Mouse (Mus musculus) erythroblast, embryonic 14.5 days (primary cell): ENCODE measurements around the gene Tecpr2. TPM values are rescaled to one million over a fixed set of nuclear protein-coding genes. Genes with fewer than 3 reads are reported as not detected.
A peak's percentile ranks its signal among the peaks of the same experiment; 100 is the strongest.

Experiments used
- H3K27me3 ChIP-seq: 2 replicates; pipeline ENCODE4 v1.6.1; 2012; ENCODE audit warnings: inconsistent platforms; ENCODE audit not compliant: control insufficient read depth
- H3K36me3 ChIP-seq: 2 replicates; pipeline ENCODE4 v1.6.1; 2012; ENCODE audit warnings: mild to moderate bottlenecking, inconsistent platforms; ENCODE audit not compliant: control insufficient read depth
- H3K4me1 ChIP-seq: 2 replicates; pipeline ENCODE4 v1.6.1; 2012; ENCODE audit warnings: inconsistent platforms; ENCODE audit not compliant: control insufficient read depth
- H3K4me3 ChIP-seq: replicated peaks from 2 replicates; pipeline ENCODE3; 2012; ENCODE audit warnings: moderate library complexity, mild to moderate bottlenecking, inconsistent platforms
- H3K9me3 ChIP-seq: 2 replicates; pipeline ENCODE4 v1.6.1; 2012; ENCODE audit warnings: low read length, inconsistent platforms, mixed read lengths; ENCODE audit not compliant: control insufficient read depth
- GATA1 ChIP-seq: IDR thresholded peaks from 2 replicates; pipeline ENCODE4 v1.6.1; 2012; ENCODE audit warnings: low read length, inconsistent platforms, mixed read lengths
- TAL1 ChIP-seq: IDR thresholded peaks from 3 replicates; pipeline ENCODE4 v1.6.1; 2012; ENCODE audit warnings: low read length, inconsistent platforms, mixed read lengths
- polyA plus RNA-seq: library from polyadenylated mRNA; stranded (reverse); fragments of >175 nt; gene quantifications from 2 replicates; pipeline ENCODE4 v1.2.3, GENCODE M21; 2012

The Tecpr2 gene
- polyA plus RNA-seq, 1 experiment = 0.16 TPM

DNA sequence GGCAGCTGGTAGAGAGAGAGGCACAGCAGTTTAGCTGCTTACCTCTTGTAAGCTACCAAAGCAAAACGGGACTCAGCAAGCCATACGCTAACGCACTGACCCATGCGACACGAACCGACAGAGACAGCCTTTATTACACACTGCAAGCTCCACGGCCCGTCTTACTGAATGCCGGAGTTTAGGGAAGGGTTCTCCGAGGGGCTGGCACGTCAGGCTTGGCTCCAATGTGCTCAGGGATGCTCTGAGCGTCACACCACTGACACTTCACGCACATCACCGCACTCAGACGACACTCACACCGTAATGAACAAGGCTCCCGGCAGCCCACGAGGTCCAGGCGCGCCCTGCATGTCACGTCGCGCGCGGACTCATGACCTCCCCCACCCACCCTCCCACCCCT, 458 bp upstream of the Tecpr2 start:
- no peaks in the 10 kb centered on the region for H3K9me3 ChIP-seq
- no peaks in the 10 kb centered on the region for H3K27me3 ChIP-seq
- H3K4me3 ChIP-seq = peak overlapping the region; percentile 90
- peaks cover 32% of the 10 kb centered on the region for H3K36me3 ChIP-seq
- H3K4me1 ChIP-seq = peaks cover 74% of the 10 kb centered on the region
- TF ChIP-seq TAL1 (no peak), GATA1 (no peak)

DNA sequence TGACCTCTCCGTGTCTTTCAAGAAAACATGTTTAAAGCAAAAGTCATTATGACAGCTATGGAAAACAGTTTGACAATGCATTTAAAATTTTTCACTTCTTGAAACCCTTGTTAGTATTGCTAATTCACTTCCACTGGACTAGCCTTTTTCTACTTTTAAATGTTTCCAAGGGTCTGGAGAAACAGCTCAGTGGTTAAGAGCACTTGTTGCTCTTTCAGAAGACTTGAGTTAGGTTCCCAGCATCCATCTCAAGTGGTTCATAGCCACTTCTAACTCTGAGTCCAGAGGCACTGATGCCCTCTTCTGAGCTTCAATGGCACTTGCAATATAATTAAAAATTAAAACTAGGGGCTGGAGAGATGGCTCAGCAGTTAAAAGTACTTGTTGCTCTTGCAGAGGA, 2.8 kb downstream of the Tecpr2 start:
- no peak for TF ChIP-seq TAL1
- TF ChIP-seq GATA1 = no peak
- no peaks in the 10 kb centered on the region for H3K9me3 ChIP-seq
- no peak overlapping the region for H3K4me3 ChIP-seq
- H3K27me3 ChIP-seq = no peaks in the 10 kb centered on the region
- peaks cover 58% of the 10 kb centered on the region for H3K4me1 ChIP-seq
- peaks cover 14% of the 10 kb centered on the region for H3K36me3 ChIP-seq

DNA sequence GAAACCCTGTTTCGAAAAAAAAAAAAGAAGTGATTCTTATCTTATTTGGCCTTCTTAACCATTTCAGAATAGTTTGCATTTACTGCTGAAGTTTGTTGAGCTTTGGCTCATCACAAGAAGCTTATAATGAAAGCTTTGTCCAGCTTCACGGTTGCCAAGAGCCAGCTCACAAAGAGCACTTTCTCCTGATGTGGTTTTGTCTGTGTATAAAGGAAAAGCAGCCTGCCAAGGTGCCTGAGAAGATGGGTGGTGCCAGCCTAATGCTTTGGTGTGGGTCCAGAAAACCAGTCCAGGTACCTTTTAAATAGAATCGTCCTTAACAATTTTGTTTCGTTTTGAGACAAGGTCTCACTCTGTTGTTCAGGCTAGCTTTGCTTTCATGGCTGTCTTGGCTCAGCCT, 13.0 kb downstream of the Tecpr2 start:
- H3K9me3 ChIP-seq = no peaks in the 10 kb centered on the region
- H3K36me3 ChIP-seq = peaks cover 18% of the 10 kb centered on the region
- H3K4me1 ChIP-seq = no peaks in the 10 kb centered on the region
- no peaks in the 10 kb centered on the region for H3K27me3 ChIP-seq
- TF ChIP-seq GATA1 (no peak), TAL1 (no peak)
- H3K4me3 ChIP-seq = no peak overlapping the region

DNA sequence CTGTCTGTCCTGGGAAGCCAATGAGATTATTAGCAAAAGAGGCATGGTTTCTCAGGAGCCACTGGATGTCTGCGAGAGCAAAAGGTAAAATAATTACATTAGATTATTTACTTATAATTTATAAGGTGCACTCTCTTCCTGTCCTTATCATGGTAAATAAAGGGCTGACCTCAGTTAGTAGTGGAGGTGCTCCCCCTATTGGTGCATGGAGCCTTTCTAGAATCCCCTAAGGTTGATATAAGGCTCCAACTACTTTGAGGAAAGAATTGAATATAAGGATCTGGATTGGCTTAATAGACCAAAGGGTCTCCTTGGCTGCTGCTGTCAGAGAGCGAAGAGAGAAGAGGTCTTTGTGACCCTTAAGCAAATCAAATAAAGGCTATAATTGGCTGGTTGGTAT, 14.5 kb downstream of the Tecpr2 start:
- Histone ChIP-seq H3K4me1 (peaks cover 2% of the 10 kb centered on the region; the same call in 1 of the 2 replicates), H3K27me3 (no peaks in the 10 kb centered on the region), H3K36me3 (peaks cover 17% of the 10 kb centered on the region), H3K4me3 (no peak overlapping the region), H3K9me3 (no peaks in the 10 kb centered on the region)
- TF ChIP-seq TAL1 = no peak
- TF ChIP-seq GATA1 = no peak

DNA sequence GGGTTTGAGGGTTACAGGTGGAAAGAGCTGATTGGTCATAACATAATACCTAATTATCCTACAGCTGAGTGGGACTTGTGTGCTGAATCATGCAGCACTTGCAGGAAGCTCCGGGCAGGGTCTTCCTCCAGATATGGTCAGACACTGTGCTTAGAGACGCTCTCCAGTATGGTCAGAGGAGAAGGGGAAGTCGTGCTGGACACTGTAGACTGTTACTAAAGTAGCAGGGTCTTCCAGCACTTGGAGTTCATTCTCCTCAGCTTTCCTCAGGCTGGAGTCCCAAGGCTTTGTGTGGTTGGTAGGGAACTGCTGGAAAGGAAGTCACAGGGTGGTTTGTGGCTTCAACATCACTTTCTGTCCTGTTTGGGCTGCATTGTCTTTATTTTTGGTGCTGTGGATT, 18.8 kb downstream of the Tecpr2 start:
- Histone ChIP-seq H3K4me3 (no peak overlapping the region), H3K36me3 (peaks cover 9% of the 10 kb centered on the region), H3K4me1 (peaks cover 2% of the 10 kb centered on the region; the same call in 1 of the 2 replicates), H3K27me3 (no peaks in the 10 kb centered on the region), H3K9me3 (no peaks in the 10 kb centered on the region)
- TF ChIP-seq TAL1 (no peak), GATA1 (no peak)

DNA sequence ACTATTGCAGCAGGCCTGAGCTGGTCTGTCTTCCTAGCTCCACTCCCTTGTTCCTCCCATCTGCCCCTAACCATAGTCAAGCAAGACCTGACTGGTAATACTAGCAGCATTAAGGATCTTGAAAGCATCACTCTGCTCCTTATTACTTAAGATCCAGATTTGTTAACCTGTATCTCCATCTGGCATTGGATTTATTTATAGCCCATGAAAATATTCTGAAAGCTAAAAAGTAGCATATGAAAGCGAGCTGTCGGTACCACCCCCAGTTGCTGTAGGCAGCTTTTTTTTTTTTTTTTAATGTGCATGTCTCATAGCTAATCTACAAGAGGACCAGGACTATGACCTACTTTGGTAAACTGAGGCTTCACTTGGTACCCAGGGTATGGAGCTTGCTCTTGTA, 20.9 kb downstream of the Tecpr2 start:
- no peaks in the 10 kb centered on the region for H3K27me3 ChIP-seq
- H3K4me1 ChIP-seq = peaks cover 2% of the 10 kb centered on the region; the same call in 1 of the 2 replicates
- TF ChIP-seq TAL1 (no peak), GATA1 (no peak)
- no peak overlapping the region for H3K4me3 ChIP-seq
- H3K36me3 ChIP-seq = peaks cover 14% of the 10 kb centered on the region
- H3K9me3 ChIP-seq = no peaks in the 10 kb centered on the region

DNA sequence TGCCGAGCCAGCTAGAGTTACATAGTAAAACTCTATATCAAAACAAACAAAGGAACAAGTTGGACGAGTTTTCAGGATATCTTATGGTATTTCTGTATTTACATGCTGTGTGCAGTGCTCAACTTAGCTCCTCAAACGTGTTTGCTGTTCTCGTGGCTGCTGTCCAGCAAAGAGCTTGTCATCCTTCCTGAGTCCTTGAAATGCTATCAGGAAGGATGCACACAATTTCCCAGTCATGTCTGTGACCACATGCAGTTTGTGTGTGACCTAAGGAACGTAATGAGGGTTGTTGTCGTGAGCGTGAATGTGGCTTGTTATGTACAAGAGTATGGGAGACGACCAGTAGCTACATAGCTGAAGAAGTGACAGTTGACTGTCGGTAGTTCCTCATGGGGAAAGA, 26.7 kb downstream of the Tecpr2 start:
- Histone ChIP-seq H3K4me3 (no peak overlapping the region), H3K9me3 (no peaks in the 10 kb centered on the region), H3K4me1 (peaks cover 3% of the 10 kb centered on the region; the same call in 1 of the 2 replicates), H3K27me3 (no peaks in the 10 kb centered on the region), H3K36me3 (peaks cover 55% of the 10 kb centered on the region)
- no peak for TF ChIP-seq GATA1
- no peak for TF ChIP-seq TAL1

DNA sequence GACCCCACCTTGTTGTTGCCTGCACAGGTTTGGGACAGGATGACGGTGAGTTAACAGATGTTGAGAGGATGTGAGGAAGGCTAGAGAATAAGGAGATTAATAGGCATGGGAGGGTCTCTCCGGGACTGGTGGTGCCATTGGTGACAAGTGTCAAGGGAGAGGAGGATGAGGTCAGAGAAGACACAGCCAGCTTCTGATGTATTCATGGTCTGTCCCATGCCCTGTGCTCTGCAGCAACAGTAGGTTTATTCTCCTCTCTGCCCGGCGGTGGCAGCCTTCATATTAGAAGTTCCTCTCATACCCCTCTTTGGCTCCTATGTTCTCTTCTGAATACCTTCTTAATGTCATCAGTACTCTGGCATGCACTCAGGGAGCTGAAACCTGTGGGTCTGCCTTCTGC, 31.2 kb downstream of the Tecpr2 start:
- H3K4me3 ChIP-seq = no peak overlapping the region
- peaks cover 55% of the 10 kb centered on the region for H3K36me3 ChIP-seq

DNA sequence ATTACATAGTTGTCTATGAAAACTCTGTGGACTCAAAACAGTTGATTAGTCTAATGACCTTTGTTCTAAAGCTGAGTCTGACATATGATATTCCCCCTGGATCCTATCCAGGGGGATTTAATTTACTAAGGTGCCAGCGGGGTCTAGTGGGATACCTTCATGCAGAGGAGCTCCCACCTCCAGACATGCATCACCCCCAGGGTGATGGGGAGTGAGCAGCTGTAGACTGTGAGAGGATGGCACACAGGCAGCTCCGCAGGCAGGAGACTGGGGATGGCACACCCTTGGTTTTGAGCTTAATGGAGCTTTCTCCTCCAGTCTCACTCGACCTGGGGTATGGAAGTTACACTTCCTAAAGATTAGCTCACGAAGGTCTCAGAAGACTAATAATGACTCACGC, 32.5 kb downstream of the Tecpr2 start:
- H3K4me3 ChIP-seq = no peak overlapping the region
- H3K4me1 ChIP-seq = peaks cover 3% of the 10 kb centered on the region; the same call in 1 of the 2 replicates
- H3K27me3 ChIP-seq = no peaks in the 10 kb centered on the region
- peaks cover 46% of the 10 kb centered on the region for H3K36me3 ChIP-seq
- TF ChIP-seq TAL1 (no peak), GATA1 (no peak)
- H3K9me3 ChIP-seq = no peaks in the 10 kb centered on the region

More for the DNA sequence above, 31.2 kb downstream of the Tecpr2 start:
- TF ChIP-seq TAL1 = no peak
- no peak for TF ChIP-seq GATA1
- H3K27me3 ChIP-seq = no peaks in the 10 kb centered on the region
- H3K4me1 ChIP-seq = peaks cover 3% of the 10 kb centered on the region; the same call in 1 of the 2 replicates
- H3K9me3 ChIP-seq = no peaks in the 10 kb centered on the region

DNA sequence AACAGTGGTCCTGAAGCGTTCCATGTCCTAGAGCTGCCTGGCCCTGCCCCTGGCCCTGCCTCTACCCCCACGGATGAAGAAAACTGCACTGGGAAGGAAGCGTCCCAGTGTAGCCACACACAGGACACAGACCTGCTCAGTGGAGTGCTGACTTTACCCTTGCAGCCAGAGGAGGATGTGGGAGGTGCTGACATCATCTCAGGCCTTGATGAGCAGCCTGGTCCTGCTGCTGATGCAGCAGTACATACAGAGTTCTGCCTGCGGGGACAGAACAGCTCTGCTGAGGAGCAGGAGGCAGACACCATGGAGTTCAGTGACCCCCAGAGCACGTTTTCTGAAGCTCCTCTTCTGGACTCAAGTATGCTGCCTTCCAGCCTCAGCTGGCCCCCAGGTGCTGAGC, 43.8 kb downstream of the Tecpr2 start:
- Histone ChIP-seq H3K9me3 (no peaks in the 10 kb centered on the region), H3K27me3 (no peaks in the 10 kb centered on the region), H3K4me1 (peaks cover 19% of the 10 kb centered on the region), H3K36me3 (peaks cover 79% of the 10 kb centered on the region), H3K4me3 (no peak overlapping the region)
- no peak for TF ChIP-seq GATA1
- TF ChIP-seq TAL1 = no peak
